8 mouse cellular contexts compared by ENCODE assay signal in genomic region chr5:39643924-39644826, GRCm38 (mm10).
DNase-seq lines count a peak whose midpoint lies in the region; ATAC-seq lines count a peak whose summit lies in the region.

No protein-coding gene starts in this region.

- H3K9me3 ChIP-seq in midbrain, embryonic 10.5 days (replicated peaks): no peaks in the 10 kb centered on the region

- no peaks in the 10 kb centered on the region for H3K36me3 ChIP-seq in midbrain, embryonic 10.5 days

- WGBS in midbrain, embryonic 10.5 days: 1% methylated on average over 55 of the region's 56 CpGs

- H3K27ac ChIP-seq in midbrain, embryonic 10.5 days (replicated peaks): peak overlapping the region; percentile 82

- H3K27me3 ChIP-seq in midbrain, embryonic 10.5 days (ENCODE audit: low read depth, poor library complexity, severe bottlenecking): peaks cover 58% of the 10 kb centered on the region

- intact Hi-C loops in left cerebral cortex, postnatal 4 days (cut with DNase I): loop anchor here (5.0 to 10.0 kb wide), 3 partner anchors 321 to 1311 kb away; no protein-coding TSS in a partner anchor

- DNase-seq in adrenal gland, adult 8-10 months: peak; percentile 95
- peak; percentile 58 for DNase-seq in embryo, embryonic 11.5 days (ENCODE audit: low read depth, low spot score)
- DNase-seq in kidney, adult 18-20 months: peak; percentile 90
- peak; percentile 92 for DNase-seq in left cerebral cortex, postnatal 4 days
- DNase-seq in midbrain, embryonic 10.5 days (ENCODE audit: low spot score): peak; percentile 88
- peak; percentile 88 to 90 for DNase-seq in right cerebral cortex, postnatal 36 days (ENCODE audit: low spot score in 2 of 2)
- DNase-seq in urinary bladder, postnatal 4 days (ENCODE audit: low spot score in 2 of 2): peak; percentile 85 to 88

- ATAC-seq in granulocyte monocyte progenitor cell, adult 5-6 weeks (replicated peaks; ENCODE audit: poor library complexity, severe bottlenecking): peak; percentile 97

- peaks cover 20% of the 10 kb centered on the region for H3K4me1 ChIP-seq in midbrain, embryonic 10.5 days

- H3K4me3 ChIP-seq in midbrain, embryonic 10.5 days: peak overlapping the region; percentile 70

Comparison
In these comparisons a context has a peak if more than half of its experiments do, and no peak if none do; other contexts are left out.
1. Peak in every context shown above with its lines: DNase-seq, ATAC-seq, H3K4me3 ChIP-seq and H3K27ac ChIP-seq.